Mouse (Mus musculus): ENCODE data around the gene Dtx4. TPM values are rescaled to one million over a fixed set of nuclear protein-coding genes. Genes with fewer than 3 reads are reported as not detected.

The Dtx4 gene
- polyA plus RNA-seq, 1 experiment from 2014 or later, result 5.2 TPM

GRCm38 (mm10) chr19:12494187-12494458 lies 7.1 kb downstream of the Dtx4 start:
- no peak for ATAC-seq (ENCODE audit: insufficient number of reproducible peaks, insufficient read depth, low FRiP score, low TSS enrichment, low read depth)
- H3K9ac ChIP-seq (replicated peaks), result no peak overlapping the region
- no peaks in the 10 kb centered on the region for H3K9me3 ChIP-seq
- 74% methylated on average over 4 of the region's 4 CpGs for WGBS
- no peak overlapping the region for H3K4me3 ChIP-seq (replicated peaks)
- H3K4me2 ChIP-seq, result no peak overlapping the region
- no peak overlapping the region for H3K27ac ChIP-seq
- H3K27me3 ChIP-seq, result peaks cover 3% of the 10 kb centered on the region; the same call in 1 of the 2 replicates
- H3K36me3 ChIP-seq, result peaks cover 12% of the 10 kb centered on the region
- H3K4me1 ChIP-seq (replicated peaks), result peaks cover under 1% of the 10 kb centered on the region; the same call in 1 of the 2 replicates

GRCm38 (mm10) chr19:12493453-12494186 lies 7.6 kb downstream of the Dtx4 start:
- Histone ChIP-seq H3K36me3 (peaks cover 12% of the 10 kb centered on the region), H3K4me3 (replicated peaks) (no peak overlapping the region), H3K9ac (replicated peaks) (no peak overlapping the region), H3K4me2 (no peak overlapping the region), H3K4me1 (replicated peaks) (peaks cover 6% of the 10 kb centered on the region), H3K27ac (no peak overlapping the region), H3K9me3 (no peaks in the 10 kb centered on the region), H3K27me3 (no peaks in the 10 kb centered on the region)
- no peak for ATAC-seq (ENCODE audit: insufficient number of reproducible peaks, insufficient read depth, low FRiP score, low TSS enrichment, low read depth)
- 75% methylated on average over 4 of the region's 4 CpGs for WGBS

- Histone ChIP-seq H3K4me3 (replicated peaks) (no peak overlapping the region), H3K4me2 (no peak overlapping the region), H3K9me3 (no peaks in the 10 kb centered on the region), H3K27ac (no peak overlapping the region), H3K9ac (replicated peaks) (no peak overlapping the region), H3K27me3 (no peaks in the 10 kb centered on the region), H3K4me1 (replicated peaks) (peaks cover 12% of the 10 kb centered on the region), H3K36me3 (peaks cover 12% of the 10 kb centered on the region)
- ATAC-seq (ENCODE audit: insufficient number of reproducible peaks, insufficient read depth, low FRiP score, low TSS enrichment, low read depth), result no peak
- WGBS, result 92% methylated on average over 7 of the region's 7 CpGs
Observed at GRCm38 (mm10) chr19:12491636-12492035, 9.6 kb downstream of the Dtx4 start.

- Histone ChIP-seq H3K9me3 (no peaks in the 10 kb centered on the region), H3K27ac (no peak overlapping the region), H3K9ac (replicated peaks) (no peak overlapping the region), H3K36me3 (peaks cover 12% of the 10 kb centered on the region), H3K27me3 (no peaks in the 10 kb centered on the region), H3K4me1 (replicated peaks) (peaks cover 12% of the 10 kb centered on the region), H3K4me2 (no peak overlapping the region), H3K4me3 (replicated peaks) (no peak overlapping the region)
- ATAC-seq (ENCODE audit: insufficient number of reproducible peaks, insufficient read depth, low FRiP score, low TSS enrichment, low read depth), result no peak
- 85% methylated on average over 11 of the region's 11 CpGs for WGBS
Observed at GRCm38 (mm10) chr19:12489675-12490570, 11.3 kb downstream of the Dtx4 start.

- Histone ChIP-seq H3K4me2 (no peak overlapping the region), H3K27ac (no peak overlapping the region), H3K4me3 (replicated peaks) (no peak overlapping the region), H3K9me3 (no peaks in the 10 kb centered on the region), H3K9ac (replicated peaks) (no peak overlapping the region), H3K36me3 (peaks cover 12% of the 10 kb centered on the region), H3K4me1 (replicated peaks) (peaks cover 12% of the 10 kb centered on the region), H3K27me3 (no peaks in the 10 kb centered on the region)
- WGBS, result 34% methylated on average over 7 of the region's 8 CpGs
- peak; percentile 81 for ATAC-seq (ENCODE audit: insufficient number of reproducible peaks, insufficient read depth, low FRiP score, low TSS enrichment, low read depth)
Observed at GRCm38 (mm10) chr19:12488969-12489674, 12.1 kb downstream of the Dtx4 start.

GRCm38 (mm10) chr19:12488205-12488966 lies 12.9 kb downstream of the Dtx4 start:
- H3K27ac ChIP-seq, result 0 out of 2 replicates have a peak overlapping the region, but pooled peaks have one; percentile 23
- no peaks in the 10 kb centered on the region for H3K9me3 ChIP-seq
- H3K27me3 ChIP-seq, result no peaks in the 10 kb centered on the region
- H3K4me1 ChIP-seq (replicated peaks), result peaks cover 12% of the 10 kb centered on the region
- H3K36me3 ChIP-seq, result peaks cover 12% of the 10 kb centered on the region
- 37% methylated on average over 9 of the region's 9 CpGs for WGBS
- ATAC-seq (ENCODE audit: insufficient number of reproducible peaks, insufficient read depth, low FRiP score, low TSS enrichment, low read depth), result peak; percentile 26; the same call in 1 of the 2 replicates
- H3K4me3 ChIP-seq (replicated peaks), result no peak overlapping the region
- H3K4me2 ChIP-seq, result no peak overlapping the region
- H3K9ac ChIP-seq (replicated peaks), result no peak overlapping the region

GRCm38 (mm10) chr19:12487511-12488204 lies 13.6 kb downstream of the Dtx4 start:
- H3K4me2 ChIP-seq, result no peak overlapping the region
- H3K9me3 ChIP-seq, result no peaks in the 10 kb centered on the region
- H3K4me1 ChIP-seq (replicated peaks), result peaks cover 12% of the 10 kb centered on the region
- no peak for ATAC-seq (ENCODE audit: insufficient number of reproducible peaks, insufficient read depth, low FRiP score, low TSS enrichment, low read depth)
- no peak overlapping the region for H3K4me3 ChIP-seq (replicated peaks)
- no peak overlapping the region for H3K9ac ChIP-seq (replicated peaks)
- 0 out of 2 replicates have a peak overlapping the region, but pooled peaks have one; percentile 23 for H3K27ac ChIP-seq
- no peaks in the 10 kb centered on the region for H3K27me3 ChIP-seq
- 89% methylated on average over 12 of the region's 12 CpGs for WGBS
- peaks cover 12% of the 10 kb centered on the region for H3K36me3 ChIP-seq

- Histone ChIP-seq H3K9me3 (no peaks in the 10 kb centered on the region), H3K4me2 (no peak overlapping the region), H3K36me3 (peaks cover 13% of the 10 kb centered on the region), H3K27me3 (no peaks in the 10 kb centered on the region), H3K4me3 (replicated peaks) (no peak overlapping the region), H3K9ac (replicated peaks) (no peak overlapping the region), H3K27ac (no peak overlapping the region), H3K4me1 (replicated peaks) (peaks cover 12% of the 10 kb centered on the region)
- 89% methylated on average over 6 of the region's 6 CpGs for WGBS
- ATAC-seq (ENCODE audit: insufficient number of reproducible peaks, insufficient read depth, low FRiP score, low TSS enrichment, low read depth), result no peak
Observed at GRCm38 (mm10) chr19:12486875-12487274, 14.4 kb downstream of the Dtx4 start.

GRCm38 (mm10) chr19:12485631-12486030 lies 15.6 kb downstream of the Dtx4 start:
- WGBS, result 75% methylated on average over 3 of the region's 3 CpGs

GRCm38 (mm10) chr19:12485223-12485622 lies 16.0 kb downstream of the Dtx4 start:
- Histone ChIP-seq H3K9ac (replicated peaks) (no peak overlapping the region), H3K4me3 (replicated peaks) (no peak overlapping the region), H3K4me2 (no peak overlapping the region), H3K9me3 (no peaks in the 10 kb centered on the region), H3K36me3 (peaks cover 4% of the 10 kb centered on the region; the same call in 1 of the 2 replicates), H3K4me1 (replicated peaks) (peaks cover 12% of the 10 kb centered on the region), H3K27me3 (no peaks in the 10 kb centered on the region), H3K27ac (no peak overlapping the region)
- ATAC-seq (ENCODE audit: insufficient number of reproducible peaks, insufficient read depth, low FRiP score, low TSS enrichment, low read depth), result no peak
- 84% methylated on average over 13 of the region's 13 CpGs for WGBS

More at GRCm38 (mm10) chr19:12485631-12486030, 15.6 kb downstream of the Dtx4 start:
- peaks cover 12% of the 10 kb centered on the region for H3K4me1 ChIP-seq (replicated peaks)
- no peak for ATAC-seq (ENCODE audit: insufficient number of reproducible peaks, insufficient read depth, low FRiP score, low TSS enrichment, low read depth)
- no peak overlapping the region for H3K4me3 ChIP-seq (replicated peaks)
- no peak overlapping the region for H3K4me2 ChIP-seq
- no peak overlapping the region for H3K27ac ChIP-seq
- no peak overlapping the region for H3K9ac ChIP-seq (replicated peaks)
- no peaks in the 10 kb centered on the region for H3K9me3 ChIP-seq
- peaks cover 8% of the 10 kb centered on the region; the same call in 1 of the 2 replicates for H3K36me3 ChIP-seq
- H3K27me3 ChIP-seq, result no peaks in the 10 kb centered on the region

All from limb, embryonic 12.5 days (tissue).